Mouse (Mus musculus) intestine, embryonic 15.5 days (tissue): ENCODE measurements around the gene Myo1h. TPM values are rescaled to one million over a fixed set of nuclear protein-coding genes. Genes with fewer than 3 reads are reported as not detected.

Source experiments
- ATAC-seq: fragments of 200-750 bp; cut with Nextera tagmentation; 2 replicates; pipeline ENCODE4 v1.8.0; 2017; ENCODE audit warnings: moderate TSS enrichment, moderate library complexity
- H3K27ac ChIP-seq: fragments of 300-500 bp; sonication (generic); 2 replicates; pipeline ENCODE4 v1.5.1; 2015; ENCODE audit warnings: mild to moderate bottlenecking, inconsistent platforms
- H3K27me3 ChIP-seq: fragments of 300-500 bp; sonication (generic); replicated peaks from 2 replicates; pipeline ENCODE4 v1.6.1; 2015; ENCODE audit warnings: inconsistent platforms
- H3K36me3 ChIP-seq: fragments of 300-500 bp; sonication (generic); 2 replicates; pipeline ENCODE4 v1.6.1; 2015; ENCODE audit warnings: inconsistent platforms
- H3K4me1 ChIP-seq: fragments of 300-500 bp; sonication (generic); replicated peaks from 2 replicates; pipeline ENCODE4 v1.6.1; 2015; ENCODE audit warnings: inconsistent platforms
- H3K4me2 ChIP-seq: fragments of 300-500 bp; sonication (generic); replicated peaks from 2 replicates; pipeline ENCODE4 v1.6.1; 2015; ENCODE audit warnings: mild to moderate bottlenecking, inconsistent platforms
- H3K4me3 ChIP-seq: fragments of 300-500 bp; sonication (generic); replicated peaks from 2 replicates; pipeline ENCODE4 v1.5.1; 2015; ENCODE audit warnings: inconsistent platforms
- H3K9ac ChIP-seq: fragments of 300-500 bp; sonication (generic); 2 replicates; pipeline ENCODE4 v1.6.1; 2015; ENCODE audit warnings: inconsistent platforms
- H3K9me3 ChIP-seq: fragments of 300-500 bp; sonication (generic); 2 replicates; pipeline ENCODE4 v1.6.1; 2016; ENCODE audit warnings: inconsistent platforms
- WGBS: fragments of 180-500 bp; shearing (Covaris S2); methylation state at CpG from one replicate; pipeline ENCODE4 v1.1.7; 2015; 5-methylcytosine and 5-hydroxymethylcytosine counted together
- polyA plus RNA-seq: library from polyadenylated mRNA; unstranded; fragments of >200 nt; fragmentation: Nextera tagmentation; extraction: Ambion mirVana; gene quantifications from 2 replicates; pipeline ENCODE4 v1.2.1, GENCODE M21; 2015

Myo1h gene
- polyA plus RNA-seq, 1 experiment from 2014 or later = 3.9 TPM

DNA sequence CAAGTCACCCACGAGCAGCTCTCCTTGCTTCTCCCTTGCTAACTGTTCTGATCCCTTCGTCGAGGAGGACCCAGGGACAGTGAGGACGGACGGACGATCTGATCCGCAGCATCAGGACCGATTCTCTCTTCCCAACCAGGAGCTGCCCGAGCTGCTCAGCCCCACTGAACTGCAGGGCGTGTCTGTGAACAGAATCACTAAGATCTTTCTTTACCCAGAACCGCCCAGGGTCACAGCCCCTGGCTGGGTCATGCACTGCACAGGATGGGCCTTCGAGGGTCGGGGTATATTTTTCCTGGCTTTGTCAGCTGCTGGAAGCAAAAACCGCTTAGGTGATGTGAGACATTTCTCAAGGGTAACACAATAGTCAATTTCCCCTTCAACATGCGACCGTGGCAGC, 13.0 kb upstream of the Myo1h start:
- Histone ChIP-seq H3K9me3 (no peaks in the 10 kb centered on the region), H3K36me3 (no peaks in the 10 kb centered on the region), H3K4me2 (no peak overlapping the region), H3K27ac (no peak overlapping the region), H3K9ac (no peak overlapping the region), H3K27me3 (peaks cover 72% of the 10 kb centered on the region), H3K4me3 (no peak overlapping the region), H3K4me1 (peaks cover 15% of the 10 kb centered on the region)
- ATAC-seq = no peak
- 43% methylated on average over 16 of the region's 16 CpGs for WGBS

- ATAC-seq = no peak
- 51% methylated on average over 12 of the region's 12 CpGs for WGBS
- H3K27me3 ChIP-seq = peaks cover 38% of the 10 kb centered on the region
Observed at GRCm38 (mm10) chr5:114279382-114280143, 9.4 kb upstream of the Myo1h start.

GRCm38 (mm10) chr5:114282346-114282745, 6.6 kb upstream of the Myo1h start:
- Histone ChIP-seq H3K4me2 (no peak overlapping the region), H3K36me3 (no peaks in the 10 kb centered on the region), H3K9me3 (no peaks in the 10 kb centered on the region), H3K9ac (no peak overlapping the region), H3K27ac (no peak overlapping the region), H3K4me3 (no peak overlapping the region), H3K4me1 (no peaks in the 10 kb centered on the region), H3K27me3 (peaks cover 12% of the 10 kb centered on the region)
- no peak for ATAC-seq
- 33% methylated on average over 6 of the region's 6 CpGs for WGBS

More at GRCm38 (mm10) chr5:114279382-114280143, 9.4 kb upstream of the Myo1h start:
- no peaks in the 10 kb centered on the region for H3K36me3 ChIP-seq
- H3K27ac ChIP-seq = no peak overlapping the region
- H3K4me2 ChIP-seq = no peak overlapping the region
- H3K4me3 ChIP-seq = no peak overlapping the region
- no peak overlapping the region for H3K9ac ChIP-seq
- H3K9me3 ChIP-seq = no peaks in the 10 kb centered on the region
- H3K4me1 ChIP-seq = 0 out of 2 replicates have a peak, but pooled peaks cover under 1% of the 10 kb centered on the region

DNA sequence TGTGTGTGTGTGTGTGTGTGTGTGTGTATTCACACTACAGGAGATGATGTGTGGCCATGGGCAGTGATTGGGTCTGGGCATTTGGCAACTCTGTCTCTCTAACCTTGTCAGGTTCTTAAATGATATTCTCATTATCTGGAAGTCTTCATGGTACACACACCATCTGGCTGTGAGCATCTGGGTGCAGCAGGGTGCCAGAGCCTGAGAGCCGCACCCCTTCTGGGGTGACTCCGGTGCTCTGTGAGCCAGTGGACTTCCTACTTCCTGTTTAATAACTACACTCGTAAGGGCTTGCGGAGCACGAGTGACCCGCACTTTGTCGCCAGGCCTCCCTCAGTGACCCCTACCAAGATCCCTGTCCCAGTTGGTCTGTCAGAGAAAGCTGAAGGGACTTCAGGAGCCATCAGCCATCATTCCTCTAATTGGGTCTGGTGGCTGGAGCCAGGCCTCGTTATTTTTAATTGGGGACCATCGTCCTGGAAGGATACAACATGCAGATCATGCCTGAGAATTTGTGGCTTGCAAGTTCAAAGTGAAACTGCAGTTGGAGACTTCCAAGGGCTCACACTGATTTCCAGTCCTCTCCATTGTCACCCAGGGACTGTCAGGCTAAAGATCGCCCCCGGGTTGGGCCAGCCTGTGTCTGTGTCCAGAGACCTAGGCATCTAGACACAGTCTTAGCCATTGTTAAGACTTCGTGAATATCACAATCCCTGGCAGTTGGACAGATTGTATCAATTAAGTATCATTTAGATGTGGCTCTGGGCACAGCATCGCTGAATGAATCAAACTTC, 4.2 kb upstream of the Myo1h start:
- H3K36me3 ChIP-seq = no peaks in the 10 kb centered on the region
- no peak overlapping the region for H3K27ac ChIP-seq
- no peak overlapping the region for H3K4me3 ChIP-seq
- peaks cover 3% of the 10 kb centered on the region; the same call in 1 of the 2 replicates for H3K27me3 ChIP-seq
- H3K9ac ChIP-seq = no peak overlapping the region
- H3K9me3 ChIP-seq = no peaks in the 10 kb centered on the region
- H3K4me2 ChIP-seq = no peak overlapping the region
- H3K4me1 ChIP-seq = no peaks in the 10 kb centered on the region
- no peak for ATAC-seq
- 77% methylated on average over 13 of the region's 13 CpGs for WGBS

GRCm38 (mm10) chr5:114285398-114285700, 3.6 kb upstream of the Myo1h start:
- no peak for ATAC-seq
- Histone ChIP-seq H3K4me2 (no peak overlapping the region), H3K9ac (no peak overlapping the region), H3K27ac (no peak overlapping the region), H3K36me3 (no peaks in the 10 kb centered on the region), H3K27me3 (0 out of 2 replicates have a peak, but pooled peaks cover 3% of the 10 kb centered on the region), H3K4me3 (no peak overlapping the region), H3K4me1 (no peaks in the 10 kb centered on the region), H3K9me3 (no peaks in the 10 kb centered on the region)
- WGBS = 89% methylated on average over 3 of the region's 3 CpGs

GRCm38 (mm10) chr5:114286102-114286501, 2.9 kb upstream of the Myo1h start:
- no peak overlapping the region for H3K27ac ChIP-seq
- H3K4me3 ChIP-seq = no peak overlapping the region
- H3K9ac ChIP-seq = no peak overlapping the region
- no peak overlapping the region for H3K4me2 ChIP-seq
- H3K36me3 ChIP-seq = no peaks in the 10 kb centered on the region
- no peaks in the 10 kb centered on the region for H3K4me1 ChIP-seq
- H3K9me3 ChIP-seq = no peaks in the 10 kb centered on the region
- 74% methylated on average over 4 of the region's 4 CpGs for WGBS
- H3K27me3 ChIP-seq = 0 out of 2 replicates have a peak, but pooled peaks cover 3% of the 10 kb centered on the region
- no peak for ATAC-seq

- H3K4me2 ChIP-seq = no peak overlapping the region
- no peak for ATAC-seq
- H3K27me3 ChIP-seq = 0 out of 2 replicates have a peak, but pooled peaks cover 3% of the 10 kb centered on the region
- H3K4me3 ChIP-seq = no peak overlapping the region
- no peaks in the 10 kb centered on the region for H3K9me3 ChIP-seq
- H3K9ac ChIP-seq = no peak overlapping the region
- no peaks in the 10 kb centered on the region for H3K36me3 ChIP-seq
- 63% methylated on average over 16 of the region's 16 CpGs for WGBS
- no peaks in the 10 kb centered on the region for H3K4me1 ChIP-seq
- no peak overlapping the region for H3K27ac ChIP-seq
Observed at GRCm38 (mm10) chr5:114286872-114287571, 1.9 kb upstream of the Myo1h start.

DNA sequence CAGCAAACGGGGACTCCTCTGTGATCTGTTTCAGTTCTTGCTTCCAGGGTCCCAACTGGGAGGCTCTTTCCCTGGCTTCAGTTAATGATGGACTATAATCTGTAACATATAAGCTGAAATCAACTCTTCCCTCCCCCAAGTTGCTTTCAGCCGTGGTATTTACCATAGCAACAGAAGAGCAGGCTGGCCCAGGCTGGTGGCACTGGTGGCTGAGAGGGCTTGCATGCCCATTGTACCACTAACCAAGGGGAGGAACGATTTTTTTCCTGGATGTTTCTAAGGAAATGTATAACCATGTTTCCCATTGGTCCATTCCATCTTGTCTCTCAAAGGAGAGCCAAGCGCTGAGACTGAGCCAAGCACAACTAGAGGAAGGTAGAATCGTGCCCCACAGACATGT, 570 bp upstream of the Myo1h start:
- Histone ChIP-seq H3K4me2 (no peak overlapping the region), H3K9me3 (no peaks in the 10 kb centered on the region), H3K36me3 (no peaks in the 10 kb centered on the region), H3K9ac (no peak overlapping the region), H3K27ac (no peak overlapping the region), H3K27me3 (0 out of 2 replicates have a peak, but pooled peaks cover 3% of the 10 kb centered on the region), H3K4me1 (no peaks in the 10 kb centered on the region), H3K4me3 (no peak overlapping the region)
- 83% methylated on average over 5 of the region's 5 CpGs for WGBS
- ATAC-seq = no peak

DNA sequence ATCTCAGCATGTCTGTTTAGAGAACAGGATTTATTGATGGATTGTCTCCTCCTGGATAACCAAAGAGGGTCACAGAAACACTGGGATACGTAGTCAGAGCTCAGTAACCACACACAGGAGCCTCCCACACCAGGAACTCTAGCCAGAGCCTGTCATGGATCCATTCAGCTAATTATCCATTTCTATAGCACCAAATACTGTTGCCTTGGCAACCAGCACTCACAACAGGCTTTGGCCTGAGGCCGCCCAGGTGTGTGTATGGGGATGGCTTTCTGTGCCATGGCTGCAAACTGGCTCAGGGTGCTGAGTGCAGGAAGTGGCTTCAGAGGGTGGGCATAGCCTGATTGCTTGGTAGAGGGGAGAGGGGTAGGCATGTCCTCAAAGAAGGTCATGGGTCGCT, 1.0 kb downstream of the Myo1h start:
- ATAC-seq = no peak
- no peak overlapping the region for H3K4me3 ChIP-seq
- WGBS = 72% methylated on average over 3 of the region's 3 CpGs

DNA sequence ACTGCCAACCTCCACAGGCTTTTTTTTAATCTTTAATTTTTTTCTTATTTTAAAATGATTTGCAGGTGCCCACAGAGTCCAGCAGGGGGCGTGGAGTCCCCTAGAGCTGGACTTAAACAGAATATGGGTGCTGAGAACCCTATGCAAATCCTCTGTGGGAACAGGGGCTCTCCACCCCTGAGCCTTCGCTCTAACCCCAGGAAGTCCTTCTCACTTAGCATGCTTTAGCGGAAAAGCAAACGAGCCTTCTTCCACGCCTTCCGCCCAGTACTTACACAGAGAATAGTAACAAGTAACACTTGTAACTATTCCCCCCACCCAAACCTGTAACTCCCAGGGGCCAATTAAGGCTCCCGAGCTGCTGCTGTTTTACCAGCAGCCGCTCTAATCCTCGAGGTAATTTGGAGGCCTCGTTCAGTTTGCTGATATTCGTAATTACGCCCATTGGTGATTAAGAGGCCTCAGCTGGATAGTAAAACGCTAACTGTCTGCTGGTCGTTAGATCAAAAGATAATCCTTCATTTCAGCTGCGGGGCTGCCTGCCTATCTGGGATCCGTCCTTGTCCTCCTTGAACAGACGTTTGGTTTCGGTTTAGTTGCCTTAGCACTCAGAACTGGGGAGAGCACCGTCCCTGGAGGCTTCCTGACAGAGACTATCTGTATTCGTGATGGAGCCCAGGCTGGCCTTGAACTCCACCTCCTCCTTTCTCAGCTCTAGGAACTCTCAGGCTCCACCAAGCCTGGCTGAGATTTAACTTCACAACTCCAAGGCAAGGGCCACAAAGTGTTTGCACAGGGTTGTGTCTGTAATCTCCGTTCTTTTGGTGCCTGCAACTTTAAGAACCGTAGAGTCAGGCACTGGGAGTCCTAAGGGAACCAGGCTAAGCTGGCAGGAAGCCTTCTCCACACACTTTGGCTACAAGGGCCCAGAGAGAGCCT, 8.0 kb downstream of the Myo1h start:
- 0 out of 2 replicates have a peak overlapping the region, but pooled peaks have one; percentile 1 for H3K4me3 ChIP-seq
- H3K4me2 ChIP-seq = peak overlapping the region; percentile 47

More for the DNA sequence above, 1.0 kb downstream of the Myo1h start:
- Histone ChIP-seq H3K4me1 (no peaks in the 10 kb centered on the region), H3K27ac (no peak overlapping the region), H3K36me3 (no peaks in the 10 kb centered on the region), H3K9me3 (no peaks in the 10 kb centered on the region), H3K4me2 (no peak overlapping the region), H3K27me3 (0 out of 2 replicates have a peak, but pooled peaks cover 3% of the 10 kb centered on the region), H3K9ac (no peak overlapping the region)

DNA sequence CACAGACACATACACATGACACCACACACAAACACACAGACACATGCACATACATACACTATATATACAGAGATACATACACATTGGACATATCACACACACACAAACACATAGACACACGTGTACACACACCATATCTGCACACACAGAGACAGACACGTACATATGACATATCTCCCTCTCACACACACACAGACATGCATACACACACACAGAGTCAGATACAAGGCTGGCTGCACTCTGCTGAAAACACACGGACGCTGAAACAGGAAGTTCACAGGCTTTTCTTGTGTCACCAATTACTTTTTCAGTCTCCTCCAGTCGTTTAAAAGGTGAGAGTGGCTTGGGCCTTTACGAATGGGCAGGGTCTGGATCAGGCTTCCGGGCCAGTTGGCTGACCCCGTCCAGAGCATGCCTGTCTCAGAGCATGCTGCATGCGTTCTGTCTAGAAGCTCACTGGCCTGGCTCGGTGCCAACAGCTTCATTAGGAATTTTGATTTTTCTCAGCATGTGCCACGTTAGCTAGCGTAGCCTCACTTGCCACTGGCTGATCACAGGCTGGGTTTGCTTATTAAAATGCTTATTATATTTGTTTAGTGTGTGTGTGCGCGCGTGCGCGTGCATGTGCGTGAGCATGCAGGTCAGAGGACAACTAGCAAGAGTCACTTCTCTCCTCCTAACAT, 9.4 kb downstream of the Myo1h start:
- no peaks in the 10 kb centered on the region for H3K27me3 ChIP-seq
- no peak overlapping the region for H3K4me3 ChIP-seq
- no peaks in the 10 kb centered on the region for H3K9me3 ChIP-seq
- no peak for ATAC-seq
- no peak overlapping the region for H3K4me2 ChIP-seq
- no peaks in the 10 kb centered on the region; the same call in 1 of the 2 replicates for H3K4me1 ChIP-seq
- H3K36me3 ChIP-seq = no peaks in the 10 kb centered on the region
- H3K27ac ChIP-seq = no peak overlapping the region
- WGBS = 58% methylated on average over 18 of the region's 18 CpGs
- no peak overlapping the region for H3K9ac ChIP-seq

More for the DNA sequence above, 8.0 kb downstream of the Myo1h start:
- Histone ChIP-seq H3K9ac (no peak overlapping the region), H3K36me3 (no peaks in the 10 kb centered on the region), H3K4me1 (no peaks in the 10 kb centered on the region; the same call in 1 of the 2 replicates), H3K9me3 (no peaks in the 10 kb centered on the region), H3K27ac (no peak overlapping the region), H3K27me3 (no peaks in the 10 kb centered on the region)
- ATAC-seq = 0 out of 2 replicates have a peak, but pooled peaks have one; percentile 34
- 21% methylated on average over 22 of the region's 22 CpGs for WGBS
